Mouse (Mus musculus) lung, postnatal 10 days (tissue): ENCODE results near the gene Tfap2c.

ENCODE experiments used
- DNase-seq: peaks from one replicate; pipeline ENCODE4 v3.0.0; 2021

Tfap2c gene

DNA sequence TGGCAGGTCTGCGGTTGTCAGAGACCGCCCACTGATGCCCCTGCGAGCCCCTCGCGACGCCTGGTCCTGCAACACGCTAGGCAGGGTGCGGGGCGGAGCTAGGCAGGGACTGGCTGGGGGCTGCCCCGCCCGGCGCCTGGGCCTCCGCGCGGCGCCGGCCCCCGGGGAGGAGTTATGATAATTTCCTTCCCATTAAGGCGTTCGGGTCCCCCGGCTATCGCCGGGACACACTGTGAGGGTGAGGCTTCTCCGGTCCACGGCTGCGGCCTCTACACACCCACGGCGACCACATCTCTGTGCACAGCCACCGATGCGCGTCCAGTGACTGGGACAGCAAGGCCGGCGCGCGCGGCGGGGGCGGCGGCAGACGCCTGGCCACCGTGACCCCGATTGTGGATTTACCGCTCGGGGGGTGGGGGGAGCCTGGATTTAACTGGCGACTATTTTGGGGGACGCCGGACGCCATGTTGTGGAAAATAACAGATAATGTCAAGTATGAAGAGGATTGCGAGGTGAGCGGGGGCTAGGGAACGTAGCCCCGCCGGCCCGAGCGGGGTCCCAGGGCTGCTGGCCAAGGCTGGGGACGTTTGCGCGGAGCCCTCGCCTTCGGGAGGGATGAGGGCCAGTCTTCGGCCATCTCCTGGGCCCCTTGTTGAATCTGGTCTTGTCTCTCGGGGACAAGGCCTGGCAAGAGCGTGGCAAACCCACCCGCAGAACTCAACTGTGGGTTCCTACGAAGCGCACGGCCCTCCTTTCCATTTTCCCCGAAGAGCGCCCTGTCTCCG, at the start of gene Tfap2c:
Tfap2c (plus strand) TSS at position 223 of the 785 bp plus-strand sequence.
- peak; percentile 35 for DNase-seq

GRCm38 (mm10) chr2:172500752-172501316, 48.6 kb upstream of the Tfap2c start:
- DNase-seq, result no peak

DNA sequence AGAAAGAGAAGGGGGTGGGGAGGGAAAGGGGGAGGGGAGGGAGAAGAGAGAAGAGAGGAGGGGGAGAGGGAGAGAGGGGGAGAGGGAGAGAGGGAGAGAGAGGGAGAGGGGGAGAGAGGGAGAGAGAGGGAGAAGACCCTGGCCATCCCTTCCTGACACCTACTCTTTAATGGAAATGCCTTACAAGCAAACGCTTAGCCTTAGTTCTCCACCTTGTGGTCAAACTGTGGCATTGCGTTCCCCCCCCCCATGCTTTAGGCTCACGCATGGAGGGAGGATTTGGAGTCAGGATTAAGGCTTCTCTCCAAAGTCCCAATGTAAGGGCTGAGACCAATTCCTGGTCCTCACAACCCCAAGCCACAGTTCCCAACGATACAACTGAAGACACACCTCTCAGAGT, 48.1 kb upstream of the Tfap2c start:
- DNase-seq, result peak; percentile 33

GRCm38 (mm10) chr2:172502168-172502567, 47.2 kb upstream of the Tfap2c start:
- DNase-seq, result no peak

GRCm38 (mm10) chr2:172506121-172506520, 43.3 kb upstream of the Tfap2c start:
- DNase-seq, result peak; percentile 27

DNA sequence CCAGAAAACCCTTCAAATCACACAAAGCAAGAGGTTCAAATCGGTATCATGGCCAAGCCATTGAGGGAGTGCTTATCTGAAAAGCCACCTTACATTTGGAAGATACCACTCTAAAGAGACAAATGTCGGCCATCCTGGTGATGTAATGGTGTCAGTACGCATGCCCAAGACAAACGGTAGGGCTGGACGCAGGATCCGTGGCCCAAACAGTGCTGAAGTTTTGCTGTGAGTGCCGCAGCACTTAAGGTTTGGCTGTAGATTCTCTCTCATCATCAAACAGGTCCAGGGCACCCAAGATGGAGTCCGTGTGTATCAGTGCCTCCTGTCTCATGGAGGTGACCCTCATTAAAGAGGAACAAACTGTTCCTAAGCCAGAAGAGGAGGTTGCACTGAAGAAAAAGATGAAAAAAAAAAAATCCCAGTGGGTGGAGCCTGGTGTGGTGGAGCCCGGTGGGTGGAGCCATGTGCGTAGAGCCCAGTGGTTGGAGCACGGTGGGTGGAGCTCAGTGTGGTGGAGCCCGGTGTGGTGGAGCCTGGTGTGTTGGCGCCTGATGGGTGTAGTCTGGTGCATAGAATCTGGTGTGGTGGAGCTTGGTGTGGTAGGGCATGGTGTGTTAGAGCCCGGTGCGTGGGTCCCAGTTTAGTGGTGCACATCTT, 39.2 kb upstream of the Tfap2c start:
- DNase-seq, result no peak

- DNase-seq, result no peak
Measured at GRCm38 (mm10) chr2:172510899-172511298, 38.5 kb upstream of the Tfap2c start.

- DNase-seq, result no peak
Measured at GRCm38 (mm10) chr2:172516407-172516992, 32.9 kb upstream of the Tfap2c start.

DNA sequence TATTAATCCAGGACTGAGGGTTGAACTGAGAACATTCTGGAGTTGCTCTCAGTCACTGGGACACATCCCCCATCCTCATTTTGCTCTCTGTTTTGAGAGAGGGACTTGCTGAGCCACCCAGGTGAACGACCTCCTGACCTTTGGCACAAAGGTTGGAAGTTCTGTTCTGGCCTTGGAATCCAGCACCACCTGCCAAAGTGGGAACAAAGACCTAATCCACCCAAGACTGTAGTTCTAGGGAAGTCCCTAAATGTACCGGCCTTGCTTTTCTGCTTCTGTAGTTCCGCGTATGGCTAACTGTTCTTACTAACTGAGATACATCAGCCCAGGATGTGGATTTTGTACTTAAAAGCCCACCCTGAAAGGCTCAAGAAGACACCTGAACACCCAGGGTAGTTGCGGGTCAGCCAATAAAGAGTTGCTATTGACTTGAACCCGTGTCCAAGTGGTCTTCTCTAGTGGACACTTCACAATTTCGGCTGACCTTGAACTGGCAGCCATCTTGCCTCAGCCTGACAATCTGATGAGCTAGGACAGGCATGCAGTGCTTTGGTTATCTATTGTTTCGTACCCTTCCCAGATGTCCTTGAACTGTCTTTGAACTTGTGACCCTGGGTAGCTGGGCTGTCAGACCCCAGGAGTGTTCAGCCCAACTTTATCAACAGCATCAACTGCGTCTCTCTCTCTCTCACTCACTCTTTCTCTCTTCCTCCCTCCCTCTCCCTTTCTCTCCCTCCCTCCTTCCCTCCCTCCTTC, 28.6 kb upstream of the Tfap2c start:
- DNase-seq, result no peak

DNA sequence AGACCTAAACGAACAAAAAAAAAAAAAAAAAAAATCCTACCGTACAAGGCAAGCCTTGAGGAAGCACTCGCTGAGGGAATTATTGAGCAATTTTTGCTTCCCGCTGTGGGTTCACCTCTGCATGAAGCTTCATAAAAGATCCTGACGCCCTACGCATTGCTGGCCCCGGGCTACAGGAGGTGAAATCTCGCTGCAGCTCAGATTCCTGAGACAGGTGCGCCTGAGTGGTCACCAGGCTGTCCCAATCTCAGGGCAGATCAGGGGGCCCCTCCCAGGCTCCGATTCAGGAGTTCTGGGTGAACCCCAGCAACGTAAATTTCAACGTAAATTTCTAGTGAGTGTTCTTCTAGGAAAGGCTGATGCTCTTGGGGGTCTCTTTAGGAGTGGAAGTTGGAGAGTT, 26.9 kb upstream of the Tfap2c start:
- no peak for DNase-seq

DNA sequence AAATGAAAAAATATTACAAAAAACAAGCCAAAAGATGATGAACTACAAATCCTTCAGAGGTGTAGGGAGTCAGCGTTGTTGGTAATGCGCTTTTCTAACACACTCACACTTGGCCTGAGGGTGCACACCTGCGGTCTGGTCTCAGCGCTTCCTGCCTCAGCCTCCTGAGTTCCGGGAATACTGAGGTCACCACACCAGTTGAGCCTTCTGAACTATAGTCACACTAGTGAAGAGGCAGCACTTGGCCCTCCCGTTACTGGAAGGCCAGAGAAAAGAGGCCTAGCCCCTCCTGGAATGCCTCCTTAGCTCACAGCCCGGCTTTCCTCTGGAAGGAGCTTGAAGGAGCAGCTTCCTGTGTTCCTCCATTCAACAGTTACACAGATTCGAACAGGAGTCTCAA, 22.2 kb upstream of the Tfap2c start:
- no peak for DNase-seq

DNA sequence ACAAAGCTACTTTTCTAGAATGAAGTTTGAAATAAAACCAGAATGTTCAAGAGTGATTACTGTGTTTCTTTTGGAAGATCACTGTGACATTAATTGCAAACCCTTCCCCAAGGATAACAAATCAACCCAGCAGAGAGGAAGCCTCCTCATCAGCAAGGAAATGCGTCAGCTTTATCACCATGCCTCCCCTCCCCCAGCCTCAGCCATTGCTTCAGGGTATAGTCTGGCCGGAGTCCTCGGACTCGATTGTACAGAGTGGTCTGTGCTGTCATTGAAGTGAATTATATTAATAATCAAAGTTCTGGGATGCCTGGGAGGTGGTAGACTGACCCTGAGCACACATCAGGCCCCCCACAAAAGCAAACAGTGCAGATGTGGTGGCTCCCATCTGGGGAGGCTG, 5.4 kb upstream of the Tfap2c start:
- no peak for DNase-seq

DNA sequence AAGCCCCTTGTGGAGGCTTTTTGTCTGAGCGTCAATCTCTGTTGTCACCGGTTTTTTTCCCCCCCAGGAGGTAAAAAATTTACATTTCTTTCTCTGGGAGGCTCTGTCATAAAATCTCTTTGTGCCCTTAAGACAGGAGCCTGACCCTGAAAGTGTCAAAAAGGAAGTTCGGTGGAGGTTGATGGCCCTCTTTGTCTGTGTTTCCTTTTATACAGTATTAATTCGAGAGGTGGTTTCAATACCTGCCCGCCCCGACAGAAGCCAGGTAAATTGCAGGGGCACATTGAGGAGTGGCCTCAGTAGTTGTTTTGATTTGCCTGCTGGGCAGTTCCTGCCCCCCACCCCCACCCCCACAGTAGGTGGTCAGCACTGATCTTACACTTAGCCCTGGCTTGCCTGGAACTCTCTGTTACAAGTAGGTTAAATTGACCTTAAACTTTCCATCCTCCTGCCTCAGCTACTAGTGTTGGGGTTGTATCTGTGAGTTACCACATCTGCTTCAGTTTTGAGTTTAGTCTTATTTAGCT, 4.7 kb upstream of the Tfap2c start:
- DNase-seq, result no peak

GRCm38 (mm10) chr2:172545592-172546235, 3.7 kb upstream of the Tfap2c start:
- DNase-seq, result no peak

- DNase-seq, result no peak
Measured at GRCm38 (mm10) chr2:172546551-172546950, 2.8 kb upstream of the Tfap2c start.

DNA sequence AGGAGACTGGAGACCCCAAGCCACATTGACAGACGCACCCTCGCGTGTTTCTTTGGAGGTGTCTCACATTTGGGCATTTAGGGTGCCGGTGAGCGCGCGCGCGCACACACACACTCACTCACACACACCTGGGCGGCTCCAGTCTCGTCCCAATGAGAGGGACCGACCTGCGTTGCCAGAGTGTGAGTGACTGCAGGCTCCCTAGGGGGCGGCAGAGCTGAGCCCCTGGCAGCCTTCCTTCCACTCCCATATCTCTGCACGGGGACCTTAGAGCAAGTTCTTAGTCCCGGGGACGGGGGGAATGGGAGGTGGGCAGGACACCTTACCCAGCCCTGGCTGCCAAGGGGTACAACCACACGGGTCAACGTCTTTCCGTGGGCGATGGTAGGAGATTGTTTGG, 2.3 kb upstream of the Tfap2c start:
- peak; percentile 38 for DNase-seq

GRCm38 (mm10) chr2:172547807-172548586, 1.4 kb upstream of the Tfap2c start:
- no peak for DNase-seq

GRCm38 (mm10) chr2:172548672-172549255, 629 bp upstream of the Tfap2c start:
- DNase-seq, result no peak

GRCm38 (mm10) chr2:172550364-172551080, 1.1 kb downstream of the Tfap2c start:
- DNase-seq, result peak; percentile 64

- DNase-seq, result no peak
Measured at GRCm38 (mm10) chr2:172551081-172551720, 1.8 kb downstream of the Tfap2c start.
